Mouse (Mus musculus) common myeloid progenitor, adult 5-6 weeks (primary cell): ENCODE measurements around the gene Cda. TPM values are rescaled to one million over a fixed set of nuclear protein-coding genes. Genes with fewer than 3 reads are reported as not detected.
A peak's percentile ranks its signal among the peaks of the same experiment; 100 is the strongest.

Experiments used
- ATAC-seq: replicated peaks from 2 replicates; pipeline ENCODE4 v1.8.0; 2016; ENCODE audit warnings: low read depth, mild to moderate bottlenecking, moderate TSS enrichment, inconsistent platforms; ENCODE audit not compliant: poor library complexity, severe bottlenecking
- total RNA-seq: library from RNA; stranded (forward); fragments of 200-1000, 187-1606 nt; gene quantifications from 2 replicates; pipeline ENCODE4 v1.2.3, GENCODE M21; 2017

Cda gene
- total RNA-seq, 1 experiment from 2014 or later = not detected

- ATAC-seq = no peak
These were observed 54.8 kb downstream of the Cda start for GRCm38 (mm10) chr4:138313021-138313420.

- no peak for ATAC-seq
These were observed 55.7 kb downstream of the Cda start for GRCm38 (mm10) chr4:138312105-138312504.

- no peak; the same call in 1 of the 2 replicates for ATAC-seq
These were observed 56.2 kb downstream of the Cda start for GRCm38 (mm10) chr4:138311595-138311994.

GRCm38 (mm10) chr4:138310311-138310910 is 57.4 kb downstream of the Cda start:
- no peak for ATAC-seq

GRCm38 (mm10) chr4:138307739-138308138 is 60.1 kb downstream of the Cda start:
- ATAC-seq = no peak

- no peak for ATAC-seq
These were observed 60.8 kb downstream of the Cda start for GRCm38 (mm10) chr4:138307025-138307424.

GRCm38 (mm10) chr4:138304340-138305104 is 63.3 kb downstream of the Cda start, which contains the start of gene Ddost:
Ddost (plus strand) TSS chr4:138304730.
- peak; percentile 95 for ATAC-seq

GRCm38 (mm10) chr4:138303742-138304141 is 64.0 kb downstream of the Cda start:
- ATAC-seq = peak; percentile 6; the same call in 1 of the 2 replicates

GRCm38 (mm10) chr4:138303011-138303410 is 64.8 kb downstream of the Cda start:
- ATAC-seq = no peak

GRCm38 (mm10) chr4:138301271-138301780 is 66.5 kb downstream of the Cda start:
- no peak for ATAC-seq

GRCm38 (mm10) chr4:138293949-138294550 is 73.7 kb downstream of the Cda start:
- no peak for ATAC-seq

GRCm38 (mm10) chr4:138293261-138293948 is 74.4 kb downstream of the Cda start:
- no peak for ATAC-seq

- no peak for ATAC-seq
These were observed 75.8 kb downstream of the Cda start for GRCm38 (mm10) chr4:138292028-138292427.

- ATAC-seq = peak; percentile 48; the same call in 1 of the 2 replicates
These were observed 79.1 kb downstream of the Cda start for GRCm38 (mm10) chr4:138288691-138289090.

Other genes starting within 250 kb of the Cda start
- gene Hp1bp3, start 151.7 kb downstream of the Cda start, total RNA-seq = 272 and 317 TPM in 2 replicates
- 22.0 and 24.7 TPM in 2 replicates for gene Sh2d5, start 117.6 kb downstream of the Cda start, total RNA-seq
- gene Kif17, start 117.6 kb downstream of the Cda start, total RNA-seq = 5.5 and 6.5 TPM in 2 replicates
- gene Ddost, start 63.3 kb downstream of the Cda start, total RNA-seq = 101 and 107 TPM in 2 replicates
- 33.8 and 51.5 TPM in 2 replicates for gene Pink1, start 41.7 kb downstream of the Cda start, total RNA-seq
- gene Fam43b, start 28.5 kb upstream of the Cda start, total RNA-seq = not detected in 2 replicates
- gene Mul1, start 66.7 kb upstream of the Cda start, total RNA-seq = 4.7 and 7.3 TPM in 2 replicates
- gene Camk2n1, start 86.3 kb upstream of the Cda start, total RNA-seq = 0.10 TPM in 1 of 2 replicates, not detected in the other